Mouse (Mus musculus) heart, adult 2 months (tissue): Measurements from ENCODE around the gene Kdm4c. TPM values are rescaled to one million over a fixed set of nuclear protein-coding genes. Genes with fewer than 3 reads are reported as not detected.

Experiments used
- DNase-seq, 2 experiments: peaks; one replicate each; pipeline ENCODE4 v3.0.0; 2021
- H3K27ac ChIP-seq: fragments of 200-600 bp; 2 replicates; pipeline ENCODE4 v1.8.1; 2022
- H3K27me3 ChIP-seq: fragments of 200-500 bp; 2 replicates; pipeline ENCODE4 v1.6.1; 2012; ENCODE audit warnings: mild to moderate bottlenecking, low read length, inconsistent platforms, mixed read lengths; ENCODE audit not compliant: control insufficient read depth, insufficient read depth
- H3K36me3 ChIP-seq: fragments of 200-500 bp; 2 replicates; pipeline ENCODE4 v1.6.1; 2012; ENCODE audit warnings: low read length, inconsistent platforms; ENCODE audit not compliant: control insufficient read depth, insufficient read depth
- H3K4me1 ChIP-seq: fragments of 200-500 bp; 2 replicates; pipeline ENCODE4 v1.6.1; 2011; ENCODE audit warnings: low read length; ENCODE audit not compliant: control insufficient read depth, insufficient read depth
- H3K4me3 ChIP-seq: fragments of 200-600 bp; 2 replicates; pipeline ENCODE4 v1.8.1; 2022
- H3K79me2 ChIP-seq: fragments of 200-500 bp; replicated peaks from 2 replicates; pipeline ENCODE4 v1.6.1; 2012; ENCODE audit warnings: mild to moderate bottlenecking, inconsistent platforms, low read length, moderate library complexity, mixed read lengths; ENCODE audit not compliant: control insufficient read depth, insufficient read depth
- H3K9ac ChIP-seq: fragments of 200-500 bp; 2 replicates; pipeline ENCODE4 v1.6.1; 2012; ENCODE audit warnings: low read depth, mild to moderate bottlenecking, control low read depth, inconsistent platforms, low read length, mixed read lengths
- CTCF ChIP-seq: fragments of 200-600 bp; IDR thresholded peaks from 2 replicates; pipeline ENCODE4 v1.8.1; 2022; ENCODE audit warnings: antibody characterized with exemption, mild to moderate bottlenecking, moderate library complexity
- EP300 ChIP-seq: fragments of 200-500 bp; IDR thresholded peaks from 2 replicates; pipeline ENCODE4 v1.6.1; 2011; ENCODE audit warnings: low read depth, low read length, control low read depth; ENCODE audit not compliant: insufficient read depth
- POLR2A ChIP-seq: fragments of 200-500 bp; IDR thresholded peaks from 2 replicates; pipeline ENCODE4 v1.6.1; 2011; ENCODE audit warnings: mild to moderate bottlenecking, low read depth, low read length, control low read depth; ENCODE audit not compliant: insufficient read depth
- WGBS: fragments of 180-500 bp; shearing (Covaris S2); methylation state at CpG from one replicate; pipeline ENCODE4 v1.1.7; 2018; 5-methylcytosine and 5-hydroxymethylcytosine counted together
- intact Hi-C: fragments of 180-260 bp; cut with DNase I; formaldehyde crosslinking; loops from one replicate; pipeline ENCODE4 v1.15.1; 2025
- polyA plus RNA-seq: library from polyadenylated mRNA; depleted of rRNA; stranded (reverse); fragments of >200 nt; gene quantifications from 2 replicates; pipeline ENCODE4 v1.2.3, GENCODE M21; 2012
- total RNA-seq, 2 experiments: library from RNA; stranded (reverse); gene quantifications; 2 replicates each; pipeline ENCODE4 v1.2.3; 2021

The Kdm4c gene
- total and polyA plus RNA-seq, 3 experiments, result 1.8 to 10.9 (median 10.8) TPM

GRCm38 (mm10) chr4:74287851-74288250, 45.6 kb downstream of the Kdm4c start:
- TF ChIP-seq EP300 (no peak), POLR2A (no peak), CTCF (no peak)
- Histone ChIP-seq H3K36me3 (no peaks in the 10 kb centered on the region; the same call in 1 of the 2 replicates), H3K9ac (no peak overlapping the region), H3K4me3 (no peak overlapping the region), H3K4me1 (no peaks in the 10 kb centered on the region), H3K79me2 (no peaks in the 10 kb centered on the region; the same call in none of the 2 replicates), H3K27ac (no peak overlapping the region), H3K27me3 (no peaks in the 10 kb centered on the region)
- intact Hi-C loops, result no loop called here
- DNase-seq, result no peak
- WGBS, result 94% methylated on average over 3 of the region's 3 CpGs

GRCm38 (mm10) chr4:74294726-74295125, 52.4 kb downstream of the Kdm4c start:
- DNase-seq, result no peak
- Histone ChIP-seq H3K27me3 (no peaks in the 10 kb centered on the region), H3K27ac (no peak overlapping the region), H3K36me3 (no peaks in the 10 kb centered on the region), H3K4me3 (no peak overlapping the region), H3K79me2 (no peaks in the 10 kb centered on the region; the same call in 1 of the 2 replicates), H3K9ac (no peak overlapping the region), H3K4me1 (no peaks in the 10 kb centered on the region)
- TF ChIP-seq EP300, result no peak
- no peak for TF ChIP-seq POLR2A
- no peak for TF ChIP-seq CTCF
- 88% methylated on average over 3 of the region's 3 CpGs for WGBS
- intact Hi-C loops, result no loop called here

- no peak for TF ChIP-seq CTCF
- TF ChIP-seq EP300, result no peak
- TF ChIP-seq POLR2A, result no peak
- Histone ChIP-seq H3K4me1 (no peaks in the 10 kb centered on the region), H3K4me3 (no peak overlapping the region), H3K36me3 (no peaks in the 10 kb centered on the region), H3K27ac (no peak overlapping the region), H3K79me2 (no peaks in the 10 kb centered on the region), H3K9ac (no peak overlapping the region), H3K27me3 (no peaks in the 10 kb centered on the region)
- 92% methylated on average over 5 of the region's 5 CpGs for WGBS
- intact Hi-C loops, result no loop called here
- DNase-seq, result no peak
Measured at GRCm38 (mm10) chr4:74305315-74306105, 63.2 kb downstream of the Kdm4c start.

GRCm38 (mm10) chr4:74311135-74311534, 68.8 kb downstream of the Kdm4c start:
- Histone ChIP-seq H3K9ac (no peak overlapping the region), H3K27me3 (no peaks in the 10 kb centered on the region), H3K27ac (no peak overlapping the region), H3K4me3 (no peak overlapping the region), H3K79me2 (no peaks in the 10 kb centered on the region), H3K36me3 (no peaks in the 10 kb centered on the region), H3K4me1 (no peaks in the 10 kb centered on the region)
- 53% methylated on average over 5 of the region's 5 CpGs for WGBS
- TF ChIP-seq CTCF, result no peak
- TF ChIP-seq POLR2A, result no peak
- no peak for TF ChIP-seq EP300
- intact Hi-C loops, result no loop called here
- DNase-seq, result no peak

- 95% methylated on average over 2 of the region's 2 CpGs for WGBS
- H3K27ac ChIP-seq, result no peak overlapping the region
- H3K36me3 ChIP-seq, result no peaks in the 10 kb centered on the region; the same call in 1 of the 2 replicates
- intact Hi-C loops, result no loop called here
- no peak for DNase-seq
- TF ChIP-seq POLR2A, result no peak
- no peak overlapping the region for H3K9ac ChIP-seq
- no peaks in the 10 kb centered on the region for H3K79me2 ChIP-seq
- H3K27me3 ChIP-seq, result no peaks in the 10 kb centered on the region
- no peaks in the 10 kb centered on the region for H3K4me1 ChIP-seq
- no peak overlapping the region for H3K4me3 ChIP-seq
Measured at GRCm38 (mm10) chr4:74312858-74313257, 70.6 kb downstream of the Kdm4c start.

- no peaks in the 10 kb centered on the region for H3K79me2 ChIP-seq
- no peak overlapping the region for H3K4me3 ChIP-seq
- H3K27ac ChIP-seq, result no peak overlapping the region
- intact Hi-C loops, result no loop called here
- no peak for TF ChIP-seq POLR2A
- WGBS, result 97% methylated on average over 5 of the region's 5 CpGs
- no peaks in the 10 kb centered on the region for H3K27me3 ChIP-seq
- H3K36me3 ChIP-seq, result no peaks in the 10 kb centered on the region; the same call in 1 of the 2 replicates
- H3K9ac ChIP-seq, result no peak overlapping the region
- DNase-seq, result no peak
- no peaks in the 10 kb centered on the region for H3K4me1 ChIP-seq
Measured at GRCm38 (mm10) chr4:74315388-74315787, 73.1 kb downstream of the Kdm4c start.
